Mouse (Mus musculus): ENCODE data around the gene Tmem259. TPM values are rescaled to one million over a fixed set of nuclear protein-coding genes. Genes with fewer than 3 reads are reported as not detected.

Gene Tmem259
- total and polyA plus RNA-seq, 3 experiments: 62.0 to 150 TPM; not detected in 1

GRCm38 (mm10) chr10:80001945-80002344 is 17.8 kb upstream of the Tmem259 start:
- TF ChIP-seq TBP (IDR thresholded peaks at IDR 0.05; ENCODE audit: low read depth, low read length) (no peak), ETS1 (IDR thresholded peaks at IDR 0.05; ENCODE audit: low read depth, low read length) (no peak), POLR2A (IDR thresholded peaks at IDR 0.05; ENCODE audit: control insufficient read depth in 1 of 2, insufficient read depth in 1 of 2, low read depth in 1 of 2, low read length in 2 of 2, poor library complexity in 1 of 2) (no peak), RAD21 (IDR thresholded peaks at IDR 0.05; ENCODE audit: low read depth, low read length) (no peak), MEF2A (IDR thresholded peaks at IDR 0.05; ENCODE audit: extremely low read depth, insufficient replicate concordance, low read depth, low read length, poor library complexity, severe bottlenecking) (no peak), MAZ (IDR thresholded peaks at IDR 0.05; ENCODE audit: low read depth, low read length) (no peak), MYB (IDR thresholded peaks at IDR 0.05; ENCODE audit: low read depth, low read length) (no peak), ZNF384 (IDR thresholded peaks at IDR 0.05; ENCODE audit: low read depth, low read length) (no peak), NRF1 (IDR thresholded peaks at IDR 0.05; ENCODE audit: insufficient read depth, low read depth, low read length, poor library complexity, severe bottlenecking) (no peak), MXI1 (IDR thresholded peaks at IDR 0.05; ENCODE audit: low read depth, low read length) (no peak), HCFC1 (IDR thresholded peaks at IDR 0.05; ENCODE audit: low read depth, low read length) (no peak), UBTF (IDR thresholded peaks at IDR 0.05; ENCODE audit: borderline replicate concordance, insufficient read depth, low read depth, low read length) (no peak)
- Histone ChIP-seq H3K4me3 (ENCODE audit: control insufficient read depth in 1 of 2, insufficient read depth in 1 of 2, low read depth in 2 of 2, low read length in 2 of 2) (no peak overlapping the region), H3K9ac (ENCODE audit: control insufficient read depth, low read depth, low read length, poor library complexity, severe bottlenecking) (no peak overlapping the region), H3K4me1 (ENCODE audit: control insufficient read depth in 1 of 2, insufficient read depth in 2 of 2, low read length in 2 of 2) (peaks cover 7 to 27% of the 10 kb centered on the region in 2 experiments), H3K9me3 (replicated peaks; ENCODE audit: insufficient read depth, low read length) (no peaks in the 10 kb centered on the region), H3K79me2 (ENCODE audit: control insufficient read depth, insufficient read depth, low read length, poor library complexity) (peaks cover 1% of the 10 kb centered on the region; the same call in 1 of the 2 replicates), H3K27me3 (ENCODE audit: control insufficient read depth in 1 of 2, insufficient read depth in 2 of 2, low read length in 2 of 2) (no peaks in the 10 kb centered on the region), H3K27ac (ENCODE audit: control insufficient read depth, low read depth, low read length) (no peak overlapping the region), H3K36me3 (ENCODE audit: control insufficient read depth in 1 of 2, insufficient read depth in 2 of 2, low read length in 2 of 2) (peaks cover 0 to 14% of the 10 kb centered on the region in 2 experiments; a peak in 2 of 4 replicates)
- DNase-seq (ENCODE audit: low read depth, low spot score): no peak

- peaks cover 0 to 17% of the 10 kb centered on the region in 2 experiments; a peak in 2 of 4 replicates for H3K36me3 ChIP-seq (ENCODE audit: control insufficient read depth in 1 of 2, insufficient read depth in 2 of 2, low read length in 2 of 2)
- no peaks in the 10 kb centered on the region for H3K9me3 ChIP-seq (replicated peaks; ENCODE audit: insufficient read depth, low read length)
- peak overlapping the region; percentile 73 to 88 for H3K4me3 ChIP-seq (ENCODE audit: control insufficient read depth in 1 of 2, insufficient read depth in 1 of 2, low read depth in 2 of 2, low read length in 2 of 2)
- peaks cover 14 to 28% of the 10 kb centered on the region in 2 experiments for H3K4me1 ChIP-seq (ENCODE audit: control insufficient read depth in 1 of 2, insufficient read depth in 2 of 2, low read length in 2 of 2)
- no peaks in the 10 kb centered on the region for H3K27me3 ChIP-seq (ENCODE audit: control insufficient read depth in 1 of 2, insufficient read depth in 2 of 2, low read length in 2 of 2)
- TF ChIP-seq ETS1 (IDR thresholded peaks at IDR 0.05; ENCODE audit: low read depth, low read length) (no peak), SIN3A (IDR thresholded peaks at IDR 0.05; ENCODE audit: low read length) (no peak), CHD2 (IDR thresholded peaks at IDR 0.05; ENCODE audit: low read length) (no peak), RCOR1 (IDR thresholded peaks at IDR 0.05; ENCODE audit: low read depth, low read length) (no peak), CHD1 (IDR thresholded peaks at IDR 0.05; ENCODE audit: low read depth, low read length) (no peak), USF2 (IDR thresholded peaks at IDR 0.05; ENCODE audit: borderline replicate concordance in 1 of 2, insufficient read depth in 1 of 2, low read depth in 1 of 2, low read length in 2 of 2) (no peak), TCF12 (IDR thresholded peaks at IDR 0.05; ENCODE audit: low read depth, low read length) (no peak), RAD21 (IDR thresholded peaks at IDR 0.05; ENCODE audit: low read depth, low read length) (no peak), ELF1 (IDR thresholded peaks at IDR 0.05; ENCODE audit: low read depth, low read length) (no peak), GABPA (IDR thresholded peaks at IDR 0.05; ENCODE audit: low read depth, low read length) (no peak), HCFC1 (IDR thresholded peaks at IDR 0.05; ENCODE audit: low read depth, low read length) (no peak), NRF1 (IDR thresholded peaks at IDR 0.05; ENCODE audit: insufficient read depth, low read depth, low read length, poor library complexity, severe bottlenecking) (no peak), MAX (IDR thresholded peaks at IDR 0.05; ENCODE audit: low read length) (no peak), MYC (IDR thresholded peaks at IDR 0.05; ENCODE audit: low read depth, low read length) (no peak), POLR2AphosphoS5 (IDR thresholded peaks at IDR 0.05; ENCODE audit: borderline replicate concordance, low read depth, low read length) (no peak), ZNF384 (IDR thresholded peaks at IDR 0.05; ENCODE audit: low read depth, low read length) (no peak), EP300 (IDR thresholded peaks at IDR 0.05; ENCODE audit: low read depth in 1 of 2, low read length in 2 of 2) (no peak), ZC3H11A (IDR thresholded peaks at IDR 0.05; ENCODE audit: low read depth, low read length) (no peak), USF1 (IDR thresholded peaks at IDR 0.05; ENCODE audit: low read depth, low read length) (no peak)
- peak overlapping the region; percentile 90 for H3K27ac ChIP-seq (ENCODE audit: control insufficient read depth, low read depth, low read length)
- H3K9ac ChIP-seq (ENCODE audit: control insufficient read depth, low read depth, low read length, poor library complexity, severe bottlenecking): peak overlapping the region; percentile 52
- H3K79me2 ChIP-seq (ENCODE audit: control insufficient read depth, insufficient read depth, low read length, poor library complexity): peaks cover 5% of the 10 kb centered on the region; the same call in 1 of the 2 replicates
- peak; percentile 45 for DNase-seq (ENCODE audit: low read depth, low spot score)
Measured at GRCm38 (mm10) chr10:79997819-79998218, 13.7 kb upstream of the Tmem259 start.
